Mouse (Mus musculus): ENCODE results near the gene Hat1.

GRCm38 (mm10) chr2:71358347-71358746 lies 30.4 kb upstream of the Hat1 start:
- TF ChIP-seq GATA1 (IDR thresholded peaks at IDR 0.05; ENCODE audit: low read length) (no peak), TAL1 (IDR thresholded peaks at IDR 0.05; ENCODE audit: low read length) (no peak)
